Mouse (Mus musculus) bone marrow, adult 2 months (tissue): ENCODE results near the gene Gm21860.
"Not testable (repeated sequence)": the region's sequence is repeated elsewhere in the genome, so short reads cannot be mapped to it uniquely, and the experiment has no call there.

Source experiments
- CTCF ChIP-seq: fragments of 200-500 bp; IDR thresholded peaks from 2 replicates; pipeline ENCODE4 v1.5.1; 2011; ENCODE audit warnings: low read length, control low read depth; ENCODE audit not compliant: control insufficient read depth, insufficient read depth
- POLR2A ChIP-seq: fragments of 200-500 bp; IDR thresholded peaks from 2 replicates; pipeline ENCODE4 v1.6.1; 2011; ENCODE audit warnings: low read depth, mild to moderate bottlenecking, control low read depth, low read length, borderline replicate concordance; ENCODE audit not compliant: control insufficient read depth

- not testable (repeated sequence) for TF ChIP-seq POLR2A, CTCF
These were observed 13.6 kb downstream of the Gm21860 start for GRCm38 (mm10) chrY:90741006-90741405.
